Mouse (Mus musculus) midbrain, embryonic 16.5 days (tissue): Measurements from ENCODE around the gene Gtf3c5. TPM values are rescaled to one million over a fixed set of nuclear protein-coding genes. Genes with fewer than 3 reads are reported as not detected.
A peak's percentile ranks its signal among the peaks of the same experiment; 100 is the strongest.

Experiments
- ATAC-seq: fragments of 200-750 bp; cut with Nextera tagmentation; 2 replicates; pipeline ENCODE4 v1.8.0; 2017; ENCODE audit warnings: moderate TSS enrichment
- H3K27ac ChIP-seq: fragments of 300-500 bp; sonication (generic); 2 replicates; pipeline ENCODE4 v1.5.1; 2014; ENCODE audit warnings: mild to moderate bottlenecking, low read length, mixed read lengths
- H3K27me3 ChIP-seq: fragments of 300-500 bp; sonication (generic); 2 replicates; pipeline ENCODE4 v1.6.1; 2014; ENCODE audit warnings: low read depth, low read length, mixed read lengths; ENCODE audit not compliant: control insufficient read depth, insufficient read depth
- H3K36me3 ChIP-seq: fragments of 300-500 bp; sonication (generic); 2 replicates; pipeline ENCODE4 v1.6.1; 2014; ENCODE audit warnings: mild to moderate bottlenecking, low read length, moderate library complexity, mixed read lengths; ENCODE audit not compliant: control insufficient read depth, insufficient read depth
- H3K4me1 ChIP-seq: fragments of 300-500 bp; sonication (generic); 2 replicates; pipeline ENCODE4 v1.6.1; 2014; ENCODE audit warnings: mild to moderate bottlenecking, low read length, mixed read lengths; ENCODE audit not compliant: control insufficient read depth, insufficient read depth
- H3K4me2 ChIP-seq: fragments of 300-500 bp; sonication (generic); 2 replicates; pipeline ENCODE4 v1.6.1; 2014; ENCODE audit warnings: mild to moderate bottlenecking, low read length, mixed read lengths
- H3K4me3 ChIP-seq: fragments of 300-500 bp; sonication (generic); 2 replicates; pipeline ENCODE4 v1.5.1; 2014; ENCODE audit warnings: low read depth, mild to moderate bottlenecking, low read length, moderate library complexity, mixed read lengths
- H3K9ac ChIP-seq: fragments of 300-500 bp; sonication (generic); 2 replicates; pipeline ENCODE4 v1.6.1; 2014; ENCODE audit warnings: low read depth, low read length, mixed read lengths
- H3K9me3 ChIP-seq: fragments of 300-500 bp; sonication (generic); replicated peaks from 2 replicates; pipeline ENCODE4 v1.6.1; 2014; ENCODE audit warnings: mild to moderate bottlenecking, low read length, mixed read lengths; ENCODE audit not compliant: control insufficient read depth, poor library complexity, severe bottlenecking
- WGBS: fragments of 180-500 bp; shearing (Covaris S2); extraction: QIAGEN DNeasy Blood & Tissue Kit; methylation state at CpG from one replicate; pipeline ENCODE4 v1.1.7; 2014; 5-methylcytosine and 5-hydroxymethylcytosine counted together
- polyA plus RNA-seq: library from polyadenylated mRNA; unstranded; fragments of >200 nt; fragmentation: Nextera tagmentation; extraction: Ambion mirVana; gene quantifications from 2 replicates; pipeline ENCODE4 v1.2.1, GENCODE M21; 2015

Gene Gtf3c5
- polyA plus RNA-seq, 1 experiment from 2014 or later: 42.3 TPM

DNA sequence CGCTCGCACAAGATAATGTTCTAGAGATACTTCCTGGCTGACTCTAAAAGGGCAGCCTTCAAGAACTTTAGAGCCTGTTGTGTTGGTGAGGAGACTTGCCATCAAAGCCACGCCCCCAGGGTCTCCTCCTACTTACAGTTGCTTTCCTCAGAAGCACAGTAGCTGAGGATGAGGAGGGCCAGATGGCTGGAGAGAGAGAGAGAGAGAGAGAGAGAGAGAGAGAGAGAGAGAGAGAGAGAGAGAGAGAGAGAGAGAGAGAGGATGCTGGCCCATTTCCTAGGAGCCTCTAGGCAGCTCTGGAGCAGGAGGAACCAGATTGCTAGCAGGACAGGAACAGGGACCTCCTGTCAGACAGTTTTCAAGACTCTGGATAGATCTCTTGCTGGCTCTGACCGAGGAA lies 47.4 kb downstream of the Gtf3c5 start:
- Histone ChIP-seq H3K27ac (peak overlapping the region; percentile 80; the same call in 1 of the 2 replicates), H3K9me3 (no peaks in the 10 kb centered on the region), H3K9ac (no peak overlapping the region), H3K4me2 (no peak overlapping the region), H3K36me3 (no peaks in the 10 kb centered on the region), H3K4me1 (peaks cover 79% of the 10 kb centered on the region), H3K27me3 (no peaks in the 10 kb centered on the region), H3K4me3 (no peak overlapping the region)
- 79% methylated on average over 4 of the region's 4 CpGs for WGBS
- no peak for ATAC-seq

DNA sequence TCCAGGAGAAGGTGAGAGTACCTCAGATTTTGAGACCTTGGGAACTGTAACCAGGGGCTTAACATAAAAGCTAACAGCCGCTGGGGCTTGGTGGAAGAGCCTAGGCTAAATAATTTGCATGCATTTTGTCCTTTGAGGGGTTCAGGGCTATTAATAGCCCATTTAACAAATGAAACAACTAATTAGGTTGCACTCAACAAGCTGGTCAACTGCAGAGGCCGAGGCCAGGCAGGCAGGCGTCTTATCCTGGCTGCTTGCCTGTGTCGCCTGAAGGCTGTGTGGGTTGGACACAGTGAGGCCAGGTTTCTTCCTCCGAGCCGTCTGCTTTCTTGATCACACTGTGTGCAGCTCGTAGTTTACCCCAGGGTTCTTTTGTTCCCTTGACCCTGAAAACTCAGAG lies 47.9 kb downstream of the Gtf3c5 start:
- Histone ChIP-seq H3K9me3 (no peaks in the 10 kb centered on the region), H3K27ac (peak overlapping the region; percentile 80), H3K36me3 (no peaks in the 10 kb centered on the region), H3K4me1 (peaks cover 79% of the 10 kb centered on the region), H3K9ac (no peak overlapping the region; the same call in 1 of the 2 replicates), H3K4me2 (peak overlapping the region; percentile 58), H3K27me3 (no peaks in the 10 kb centered on the region), H3K4me3 (no peak overlapping the region)
- no peak for ATAC-seq
- 22% methylated on average over 7 of the region's 7 CpGs for WGBS

DNA sequence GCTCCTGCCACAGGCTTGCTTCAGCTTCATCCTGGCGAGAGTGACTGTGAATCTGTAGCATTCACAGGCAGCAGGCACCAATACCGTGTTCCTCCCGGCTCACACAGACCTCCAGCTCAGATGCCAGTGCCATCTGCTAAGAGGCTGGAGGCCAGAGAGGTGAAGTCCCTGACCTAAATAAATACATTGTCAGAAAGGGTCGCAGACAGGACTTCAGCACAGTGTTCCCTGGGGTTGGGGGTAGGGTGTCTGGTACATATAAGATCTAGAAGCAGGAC lies 48.3 kb downstream of the Gtf3c5 start:
- peaks cover 81% of the 10 kb centered on the region for H3K4me1 ChIP-seq
- no peaks in the 10 kb centered on the region for H3K9me3 ChIP-seq
- ATAC-seq: no peak
- WGBS: 48% methylated on average over 4 of the region's 4 CpGs
- no peaks in the 10 kb centered on the region for H3K27me3 ChIP-seq
- no peaks in the 10 kb centered on the region for H3K36me3 ChIP-seq
- peak overlapping the region; percentile 58 for H3K4me2 ChIP-seq
- H3K9ac ChIP-seq: peak overlapping the region; percentile 63; the same call in 1 of the 2 replicates
- peak overlapping the region; percentile 80 for H3K27ac ChIP-seq
- no peak overlapping the region for H3K4me3 ChIP-seq

DNA sequence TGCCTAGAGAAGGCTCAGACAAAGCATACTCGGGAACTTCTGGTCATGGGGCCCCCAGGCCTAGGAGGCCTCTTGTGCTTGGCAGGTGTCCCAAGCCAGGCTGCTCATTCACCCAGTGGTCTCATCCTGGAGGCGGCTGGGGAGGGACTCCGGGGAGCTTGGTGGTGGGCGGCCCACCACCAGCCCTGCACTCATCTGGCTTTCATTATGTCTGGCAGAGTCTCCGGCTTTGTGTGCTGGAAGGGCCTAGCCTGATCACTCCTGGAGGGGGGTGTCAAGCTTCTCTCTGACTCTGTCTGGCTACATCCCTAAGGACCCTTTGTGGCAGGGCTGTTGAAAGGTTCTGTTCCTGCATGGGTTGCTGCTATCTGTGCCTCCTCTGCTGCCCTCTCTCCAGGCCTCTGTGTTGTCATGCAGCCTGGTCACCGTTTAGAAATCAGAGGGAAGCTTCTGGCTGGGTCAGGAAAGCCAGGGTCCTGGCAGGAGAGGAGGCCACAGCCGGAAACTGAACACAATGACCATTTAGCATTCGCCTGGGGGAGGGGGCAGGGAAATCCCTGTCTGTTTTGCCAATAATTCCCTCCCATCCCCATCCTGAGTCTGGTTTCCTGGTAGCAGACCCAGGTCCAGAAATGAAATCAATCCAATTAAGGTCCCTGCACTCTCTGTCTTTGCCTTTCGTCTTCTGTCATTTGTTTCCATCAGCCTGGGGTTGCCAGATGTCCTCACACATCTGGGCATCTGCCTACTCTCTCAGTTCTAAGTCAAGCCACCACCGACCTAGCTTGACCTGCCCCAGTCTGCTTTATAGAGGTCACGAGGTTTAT lies 48.9 kb downstream of the Gtf3c5 start:
- WGBS: 27% methylated on average over 11 of the region's 11 CpGs
- H3K27ac ChIP-seq: peak overlapping the region; percentile 80
- peaks cover 80% of the 10 kb centered on the region for H3K4me1 ChIP-seq
- no peaks in the 10 kb centered on the region for H3K9me3 ChIP-seq
- H3K9ac ChIP-seq: peak overlapping the region; percentile 63
- no peaks in the 10 kb centered on the region for H3K36me3 ChIP-seq
- peak overlapping the region; percentile 45 for H3K4me3 ChIP-seq
- H3K4me2 ChIP-seq: peak overlapping the region; percentile 58
- no peak for ATAC-seq
- no peaks in the 10 kb centered on the region for H3K27me3 ChIP-seq

DNA sequence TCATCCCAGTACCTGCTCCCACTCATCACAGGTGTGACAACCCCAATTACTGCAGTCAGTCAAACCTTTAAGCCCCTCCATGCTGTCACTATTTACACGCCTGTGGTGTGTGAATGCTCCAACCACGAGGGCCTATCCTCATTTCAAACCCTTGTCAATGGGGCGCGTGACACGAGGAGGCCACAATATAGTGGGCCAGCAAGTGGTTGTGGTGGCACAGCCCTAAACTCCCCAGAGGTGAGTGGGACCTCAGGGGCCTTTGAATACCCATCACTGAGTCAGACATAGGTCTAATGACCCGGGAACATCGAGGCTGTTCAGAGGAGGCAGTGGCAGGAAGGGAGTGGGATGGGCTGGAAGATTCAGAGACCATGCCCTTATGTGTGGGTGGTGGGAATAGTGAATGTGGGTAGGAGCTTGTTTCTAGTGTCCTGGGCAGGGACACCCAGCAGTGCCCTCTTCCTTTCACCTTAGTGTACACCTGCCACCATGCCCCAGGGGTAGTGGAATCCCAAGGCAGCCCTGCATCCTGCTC lies 49.6 kb downstream of the Gtf3c5 start:
- peak overlapping the region; percentile 45 for H3K4me3 ChIP-seq

DNA sequence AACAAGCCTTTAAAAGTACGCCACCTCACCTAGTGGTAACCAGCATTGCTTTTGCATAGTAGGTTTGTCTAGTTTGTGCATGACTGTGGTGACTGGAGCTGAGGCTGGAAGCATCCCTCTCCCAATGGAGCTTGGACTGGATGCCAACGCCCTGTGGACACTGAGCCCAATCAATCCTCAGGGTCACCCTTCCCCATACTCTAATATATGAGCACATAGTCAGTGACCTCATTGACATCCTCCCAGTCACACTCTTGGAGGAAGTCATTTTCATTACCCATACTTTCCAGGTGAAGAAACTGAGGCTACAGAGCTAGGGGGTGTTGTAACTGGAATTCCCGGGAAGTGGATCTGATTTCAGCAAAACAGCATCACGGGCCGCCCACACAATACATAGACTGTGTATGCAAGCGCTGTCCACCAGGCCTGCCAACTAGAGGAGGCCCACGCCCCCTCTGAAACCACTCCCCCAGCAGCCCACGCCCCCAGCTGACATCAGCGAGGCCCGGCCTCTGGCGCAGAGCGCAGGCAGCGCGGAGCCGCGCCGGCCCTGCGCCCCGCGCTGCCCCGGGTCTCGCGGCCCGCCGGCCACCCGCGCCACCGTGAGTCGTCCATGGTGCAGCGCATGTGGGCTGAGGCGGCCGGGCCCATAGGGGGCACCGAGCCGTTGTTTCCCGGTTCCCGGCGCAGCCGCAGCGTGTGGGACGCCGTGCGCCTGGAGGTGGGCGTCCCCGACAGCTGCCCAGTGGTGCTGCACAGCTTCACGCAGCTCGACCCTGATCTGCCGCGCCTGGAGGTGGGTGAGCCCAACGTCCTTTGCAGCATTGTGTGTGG lies 50.4 kb downstream of the Gtf3c5 start:
- ATAC-seq: peak; percentile 89
- Histone ChIP-seq H3K36me3 (no peaks in the 10 kb centered on the region), H3K4me1 (peaks cover 76% of the 10 kb centered on the region), H3K27ac (peak overlapping the region; percentile 80), H3K9me3 (no peaks in the 10 kb centered on the region), H3K4me3 (peak overlapping the region; percentile 45), H3K27me3 (no peaks in the 10 kb centered on the region), H3K9ac (peak overlapping the region; percentile 63), H3K4me2 (peak overlapping the region; percentile 58)
- WGBS: 3% methylated on average over 48 of the region's 49 CpGs

More for the DNA sequence above, 49.6 kb downstream of the Gtf3c5 start:
- H3K9ac ChIP-seq: peak overlapping the region; percentile 63
- H3K4me1 ChIP-seq: peaks cover 77% of the 10 kb centered on the region
- H3K36me3 ChIP-seq: no peaks in the 10 kb centered on the region
- H3K27ac ChIP-seq: peak overlapping the region; percentile 80
- no peaks in the 10 kb centered on the region for H3K27me3 ChIP-seq
- H3K9me3 ChIP-seq: no peaks in the 10 kb centered on the region
- peak; percentile 1; the same call in 1 of the 2 replicates for ATAC-seq
- H3K4me2 ChIP-seq: peak overlapping the region; percentile 58
- WGBS: 48% methylated on average over 7 of the region's 7 CpGs

DNA sequence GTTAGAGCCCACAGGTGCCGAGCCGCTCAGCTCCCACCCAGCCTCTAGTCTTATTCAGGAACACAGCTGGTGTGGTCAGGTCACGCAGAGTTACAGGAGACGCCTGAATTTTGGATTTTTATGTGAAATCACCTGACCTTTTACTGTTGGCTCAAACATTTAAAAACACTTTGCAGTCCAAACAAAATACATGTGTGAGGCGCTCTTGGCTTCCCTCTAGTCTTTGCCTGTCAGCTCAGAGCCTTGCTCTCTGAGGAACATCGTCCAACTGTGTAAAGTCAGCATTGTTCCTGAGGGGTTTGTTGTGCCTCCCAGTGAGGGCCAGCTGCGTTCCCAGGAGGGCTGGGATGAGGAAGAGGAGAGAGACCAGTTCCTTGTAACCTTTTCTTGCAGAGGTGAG lies 53.2 kb downstream of the Gtf3c5 start:
- no peak overlapping the region for H3K27ac ChIP-seq
- ATAC-seq: no peak
- no peaks in the 10 kb centered on the region for H3K36me3 ChIP-seq
- no peaks in the 10 kb centered on the region for H3K27me3 ChIP-seq
- H3K4me2 ChIP-seq: no peak overlapping the region
- no peak overlapping the region for H3K9ac ChIP-seq
- peaks cover 74% of the 10 kb centered on the region for H3K4me1 ChIP-seq
- no peaks in the 10 kb centered on the region for H3K9me3 ChIP-seq
- 46% methylated on average over 7 of the region's 7 CpGs for WGBS
- H3K4me3 ChIP-seq: no peak overlapping the region

DNA sequence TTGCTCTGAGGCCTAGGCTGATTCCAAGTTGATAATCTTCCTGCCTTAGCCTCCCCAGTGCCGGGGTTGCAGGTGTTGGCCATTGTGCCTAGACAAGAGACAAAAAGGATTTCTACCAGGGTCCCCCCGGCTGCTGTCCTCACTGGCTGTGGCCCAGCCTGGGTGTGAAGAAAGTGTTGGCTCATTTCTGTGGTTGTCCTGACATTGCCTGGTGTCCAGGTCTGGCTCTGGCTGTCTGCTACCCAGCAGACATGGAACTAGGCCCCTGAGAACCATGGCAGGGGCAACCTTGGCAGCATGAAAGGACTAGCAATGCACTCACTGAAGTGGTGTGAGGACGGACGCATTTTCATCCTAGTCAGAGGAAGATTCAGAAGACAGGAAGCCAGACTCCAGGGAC lies 53.7 kb downstream of the Gtf3c5 start:
- 67% methylated on average over 4 of the region's 4 CpGs for WGBS
- Histone ChIP-seq H3K4me2 (no peak overlapping the region), H3K27ac (0 out of 2 replicates have a peak overlapping the region, but pooled peaks have one; percentile 35), H3K27me3 (no peaks in the 10 kb centered on the region), H3K36me3 (no peaks in the 10 kb centered on the region), H3K4me3 (no peak overlapping the region), H3K9me3 (no peaks in the 10 kb centered on the region), H3K4me1 (peaks cover 74% of the 10 kb centered on the region), H3K9ac (no peak overlapping the region)
- ATAC-seq: no peak

DNA sequence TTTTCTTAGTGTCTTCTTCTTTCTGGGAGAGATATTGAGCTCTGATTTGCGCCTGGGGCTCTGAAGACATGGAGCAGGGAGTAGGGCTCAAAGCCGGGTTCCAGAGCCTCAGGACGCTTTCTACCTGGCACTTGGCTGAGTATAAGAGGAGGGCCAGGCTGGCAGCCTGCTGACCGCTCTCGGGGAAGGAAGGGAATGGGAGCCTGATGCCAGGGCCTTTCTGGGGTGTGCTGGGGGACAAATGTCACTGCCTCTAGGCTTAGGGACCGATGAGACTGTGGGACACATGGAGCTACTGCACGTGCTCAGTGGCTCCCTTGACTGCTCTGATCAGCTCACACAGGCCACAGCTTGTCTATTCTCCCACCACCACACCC lies 55.2 kb downstream of the Gtf3c5 start:
- no peak overlapping the region for H3K4me3 ChIP-seq
- no peak overlapping the region for H3K27ac ChIP-seq
- no peak overlapping the region for H3K4me2 ChIP-seq
- ATAC-seq: no peak
- no peaks in the 10 kb centered on the region for H3K36me3 ChIP-seq
- H3K4me1 ChIP-seq: peaks cover 69% of the 10 kb centered on the region
- 83% methylated on average over 7 of the region's 7 CpGs for WGBS
- H3K9me3 ChIP-seq: no peaks in the 10 kb centered on the region
- H3K9ac ChIP-seq: peak overlapping the region; percentile 22
- H3K27me3 ChIP-seq: no peaks in the 10 kb centered on the region
